Mouse (Mus musculus): ENCODE measurements around the gene Scn5a.

Scn5a gene

GRCm38 (mm10) chr9:119564803-119565202, 14.0 kb downstream of the Scn5a start:
- no peak for DNase-seq (ENCODE audit: low read depth in 1 of 2, low spot score in 2 of 2)

- no peak for DNase-seq (ENCODE audit: low read depth in 1 of 2, low spot score in 2 of 2)
These were observed 15.2 kb downstream of the Scn5a start for GRCm38 (mm10) chr9:119563617-119564016.

- no peak for DNase-seq (ENCODE audit: low read depth in 1 of 2, low spot score in 2 of 2)
These were observed 16.6 kb downstream of the Scn5a start for GRCm38 (mm10) chr9:119562256-119562655.

GRCm38 (mm10) chr9:119561746-119562145, 17.1 kb downstream of the Scn5a start:
- no peak for DNase-seq (ENCODE audit: low read depth in 1 of 2, low spot score in 2 of 2)

- no peak for DNase-seq (ENCODE audit: low read depth in 1 of 2, low spot score in 2 of 2)
These were observed 19.1 kb downstream of the Scn5a start for GRCm38 (mm10) chr9:119559537-119560276.

GRCm38 (mm10) chr9:119558119-119558854, 20.5 kb downstream of the Scn5a start:
- no peak for DNase-seq (ENCODE audit: low read depth in 1 of 2, low spot score in 2 of 2)

GRCm38 (mm10) chr9:119556043-119556442, 22.8 kb downstream of the Scn5a start:
- DNase-seq (ENCODE audit: low read depth in 1 of 2, low spot score in 2 of 2) = no peak

GRCm38 (mm10) chr9:119547528-119547927, 31.3 kb downstream of the Scn5a start:
- DNase-seq (ENCODE audit: low read depth in 1 of 2, low spot score in 2 of 2) = no peak

- no peak for DNase-seq (ENCODE audit: low read depth in 1 of 2, low spot score in 2 of 2)
These were observed 31.7 kb downstream of the Scn5a start for GRCm38 (mm10) chr9:119547128-119547527.

GRCm38 (mm10) chr9:119540726-119541125, 38.1 kb downstream of the Scn5a start:
- DNase-seq (ENCODE audit: low read depth in 1 of 2, low spot score in 2 of 2) = no peak

GRCm38 (mm10) chr9:119537823-119538222, 41.0 kb downstream of the Scn5a start:
- DNase-seq (ENCODE audit: low read depth in 1 of 2, low spot score in 2 of 2) = no peak

- DNase-seq (ENCODE audit: low read depth in 1 of 2, low spot score in 2 of 2) = no peak
These were observed 47.0 kb downstream of the Scn5a start for GRCm38 (mm10) chr9:119531684-119532417.

- no peak for DNase-seq (ENCODE audit: low read depth in 1 of 2, low spot score in 2 of 2)
These were observed 54.3 kb downstream of the Scn5a start for GRCm38 (mm10) chr9:119524511-119524910.

- DNase-seq (ENCODE audit: low read depth in 1 of 2, low spot score in 2 of 2) = no peak
These were observed 55.5 kb downstream of the Scn5a start for GRCm38 (mm10) chr9:119523301-119523700.

GRCm38 (mm10) chr9:119519116-119519515, 59.7 kb downstream of the Scn5a start:
- no peak for DNase-seq (ENCODE audit: low read depth in 1 of 2, low spot score in 2 of 2)

- no peak for DNase-seq (ENCODE audit: low read depth in 1 of 2, low spot score in 2 of 2)
These were observed 60.6 kb downstream of the Scn5a start for GRCm38 (mm10) chr9:119518177-119518576.

- no peak for DNase-seq (ENCODE audit: low read depth in 1 of 2, low spot score in 2 of 2)
These were observed 61.3 kb downstream of the Scn5a start for GRCm38 (mm10) chr9:119517467-119517866.

GRCm38 (mm10) chr9:119516815-119517214, 62.0 kb downstream of the Scn5a start:
- DNase-seq (ENCODE audit: low read depth in 1 of 2, low spot score in 2 of 2) = no peak

GRCm38 (mm10) chr9:119515454-119515853, 63.4 kb downstream of the Scn5a start:
- DNase-seq (ENCODE audit: low read depth in 1 of 2, low spot score in 2 of 2) = no peak

- DNase-seq (ENCODE audit: low read depth in 1 of 2, low spot score in 2 of 2) = no peak
These were observed 63.8 kb downstream of the Scn5a start for GRCm38 (mm10) chr9:119514986-119515385.

GRCm38 (mm10) chr9:119513816-119514215, 65.0 kb downstream of the Scn5a start:
- DNase-seq (ENCODE audit: low read depth in 1 of 2, low spot score in 2 of 2) = no peak

- DNase-seq (ENCODE audit: low read depth in 1 of 2, low spot score in 2 of 2) = no peak
These were observed 65.8 kb downstream of the Scn5a start for GRCm38 (mm10) chr9:119512993-119513392.
